Mouse (Mus musculus) midbrain, embryonic 12.5 days (tissue): ENCODE measurements around the gene Tmem246. TPM values are rescaled to one million over a fixed set of nuclear protein-coding genes. Genes with fewer than 3 reads are reported as not detected.

Experiments
- ATAC-seq: fragments of 200-750 bp; cut with Nextera tagmentation; 2 replicates; pipeline ENCODE4 v1.8.0; 2017; ENCODE audit warnings: low read depth, moderate TSS enrichment, moderate library complexity; ENCODE audit not compliant: low FRiP score
- H3K27ac ChIP-seq: fragments of 300-500 bp; sonication (generic); replicated peaks from 2 replicates; pipeline ENCODE4 v1.5.1; 2016; ENCODE audit warnings: mild to moderate bottlenecking
- H3K27me3 ChIP-seq: fragments of 300-500 bp; sonication (generic); 2 replicates; pipeline ENCODE4 v1.6.1; 2016; ENCODE audit warnings: mild to moderate bottlenecking
- H3K36me3 ChIP-seq: fragments of 300-500 bp; sonication (generic); 2 replicates; pipeline ENCODE4 v1.6.1; 2016
- H3K4me1 ChIP-seq: fragments of 300-500 bp; sonication (generic); 2 replicates; pipeline ENCODE4 v1.6.1; 2016
- H3K4me2 ChIP-seq: fragments of 300-500 bp; sonication (generic); replicated peaks from 2 replicates; pipeline ENCODE4 v1.6.1; 2016; ENCODE audit warnings: mild to moderate bottlenecking, moderate library complexity
- H3K4me3 ChIP-seq: fragments of 300-500 bp; sonication (generic); 2 replicates; pipeline ENCODE4 v1.5.1; 2016; ENCODE audit warnings: mild to moderate bottlenecking
- H3K9ac ChIP-seq: fragments of 300-500 bp; sonication (generic); replicated peaks from 2 replicates; pipeline ENCODE4 v1.6.1; 2016; ENCODE audit warnings: mild to moderate bottlenecking, moderate library complexity
- H3K9me3 ChIP-seq: fragments of 300-500 bp; sonication (generic); 2 replicates; pipeline ENCODE4 v1.6.1; 2016; ENCODE audit warnings: mild to moderate bottlenecking
- WGBS: fragments of 180-500 bp; shearing (Covaris S2); methylation state at CpG from one replicate; pipeline ENCODE4 v1.1.7; 2016; 5-methylcytosine and 5-hydroxymethylcytosine counted together
- polyA plus RNA-seq: library from polyadenylated mRNA; unstranded; fragments of >200 nt; fragmentation: Nextera tagmentation; extraction: Ambion mirVana; gene quantifications from 2 replicates; pipeline ENCODE4 v1.2.1, GENCODE M21; 2016

Gene Tmem246
- polyA plus RNA-seq, 1 experiment from 2014 or later = 27.0 TPM

- Histone ChIP-seq H3K36me3 (peaks cover 13% of the 10 kb centered on the region), H3K4me1 (no peaks in the 10 kb centered on the region), H3K4me3 (no peak overlapping the region), H3K4me2 (no peak overlapping the region), H3K27me3 (no peaks in the 10 kb centered on the region), H3K27ac (no peak overlapping the region), H3K9ac (no peak overlapping the region), H3K9me3 (no peaks in the 10 kb centered on the region)
- 90% methylated on average over 4 of the region's 4 CpGs for WGBS
- no peak for ATAC-seq
Measured at GRCm38 (mm10) chr4:49535675-49536294, 61.9 kb downstream of the Tmem246 start.

- 88% methylated on average over 3 of the region's 3 CpGs for WGBS
- no peak overlapping the region for H3K27ac ChIP-seq
- peaks cover 20% of the 10 kb centered on the region for H3K36me3 ChIP-seq
- H3K4me3 ChIP-seq = no peak overlapping the region
- no peak for ATAC-seq
- no peak overlapping the region for H3K4me2 ChIP-seq
- 0 out of 2 replicates have a peak, but pooled peaks cover 3% of the 10 kb centered on the region for H3K9me3 ChIP-seq
- H3K9ac ChIP-seq = no peak overlapping the region
- no peaks in the 10 kb centered on the region for H3K4me1 ChIP-seq
- no peaks in the 10 kb centered on the region for H3K27me3 ChIP-seq
Measured at GRCm38 (mm10) chr4:49535036-49535435, 62.6 kb downstream of the Tmem246 start.

Other genes with a start within 250 kb of the Tmem246 start
- not detected in 2 replicates for gene Acnat2, start 189.7 kb downstream of the Tmem246 start, polyA plus RNA-seq
- not detected in 2 replicates for gene Acnat1, start 124.0 kb downstream of the Tmem246 start, polyA plus RNA-seq
- gene Baat, start 91.3 kb downstream of the Tmem246 start, polyA plus RNA-seq = 0.17 and 0.67 TPM in 2 replicates
- gene Mrpl50, start 76.8 kb downstream of the Tmem246 start, polyA plus RNA-seq = 84.7 and 86.1 TPM in 2 replicates
- gene Zfp189, start 76.7 kb downstream of the Tmem246 start, polyA plus RNA-seq = 15.2 and 16.2 TPM in 2 replicates
- 0.29 TPM in 1 of 2 replicates, not detected in the other for gene Aldob, start 48.3 kb downstream of the Tmem246 start, polyA plus RNA-seq
- gene Rnf20, start 34.1 kb upstream of the Tmem246 start, polyA plus RNA-seq = 68.2 and 70.5 TPM in 2 replicates
- gene Ppp3r2, start 84.1 kb upstream of the Tmem246 start, polyA plus RNA-seq = 0.05 and 0.21 TPM in 2 replicates
- 2.5 and 3.1 TPM in 2 replicates for gene Grin3a, start 247.9 kb upstream of the Tmem246 start, polyA plus RNA-seq